Mouse (Mus musculus): ENCODE results near the gene Dvl3. TPM values are rescaled to one million over a fixed set of nuclear protein-coding genes. Genes with fewer than 3 reads are reported as not detected.
"Not testable (repeated sequence)": the region's sequence is repeated elsewhere in the genome, so short reads cannot be mapped to it uniquely, and the experiment has no call there.

Dvl3 gene
- polyA plus RNA-seq, 1 experiment from 2014 or later = 21.2 TPM

DNA sequence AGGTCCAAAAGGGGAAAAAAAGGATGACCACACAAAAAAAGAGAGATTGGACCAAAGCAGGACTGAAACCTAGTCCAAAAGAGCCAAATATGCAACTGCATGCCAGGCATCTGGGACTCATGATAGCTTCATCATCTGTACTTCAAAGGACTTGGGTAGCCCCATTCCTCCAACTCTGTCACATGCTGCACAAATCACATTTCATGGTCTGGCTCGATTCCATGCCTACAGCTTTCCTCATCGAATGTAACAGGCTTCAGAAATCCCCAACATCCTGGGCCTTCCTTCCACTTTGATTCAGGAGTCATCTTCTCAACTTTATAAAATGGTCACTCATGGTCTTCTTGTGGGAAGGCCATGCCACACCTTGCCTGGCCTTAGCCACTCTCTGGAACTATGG, 35.0 kb upstream of the Dvl3 start:
- H3K36me3 ChIP-seq = no peaks in the 10 kb centered on the region
- H3K4me1 ChIP-seq = no peaks in the 10 kb centered on the region
- H3K9ac ChIP-seq = no peak overlapping the region
- WGBS = 70% methylated on average over 2 of the region's 2 CpGs
- no peak overlapping the region for H3K27ac ChIP-seq
- no peaks in the 10 kb centered on the region for H3K9me3 ChIP-seq
- H3K27me3 ChIP-seq (replicated peaks) = no peaks in the 10 kb centered on the region
- no peak overlapping the region for H3K4me2 ChIP-seq
- no peak overlapping the region for H3K4me3 ChIP-seq (replicated peaks)
- ATAC-seq (ENCODE audit: insufficient read depth, low FRiP score, low read depth) = no peak

DNA sequence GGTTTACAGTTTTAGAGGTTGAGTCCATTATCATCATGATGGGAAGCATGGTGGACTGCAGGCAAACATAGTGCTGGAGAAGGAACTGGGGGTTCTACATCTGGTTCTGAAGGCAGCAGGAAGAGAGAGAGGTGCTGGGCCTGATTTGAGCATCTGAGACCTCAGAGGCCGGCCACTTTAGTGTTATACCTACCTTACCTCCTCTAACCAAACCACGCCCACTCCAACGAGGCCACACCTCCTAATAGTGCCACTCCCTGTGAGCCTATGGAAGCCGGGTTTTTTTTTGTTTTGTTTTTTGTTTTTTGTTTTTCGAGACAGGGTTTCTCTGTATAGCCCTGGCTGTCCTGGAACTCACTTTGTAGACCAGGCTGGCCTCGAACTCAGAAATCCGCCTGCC, 33.1 kb upstream of the Dvl3 start:
- H3K4me1 ChIP-seq; H3K4me2 ChIP-seq; H3K4me3 ChIP-seq (replicated peaks); H3K9ac ChIP-seq; ATAC-seq (ENCODE audit: insufficient read depth, low FRiP score, low read depth); H3K27me3 ChIP-seq (replicated peaks); H3K9me3 ChIP-seq; H3K36me3 ChIP-seq; H3K27ac ChIP-seq: not testable (repeated sequence)
- WGBS = 88% methylated on average over 7 of the region's 7 CpGs

DNA sequence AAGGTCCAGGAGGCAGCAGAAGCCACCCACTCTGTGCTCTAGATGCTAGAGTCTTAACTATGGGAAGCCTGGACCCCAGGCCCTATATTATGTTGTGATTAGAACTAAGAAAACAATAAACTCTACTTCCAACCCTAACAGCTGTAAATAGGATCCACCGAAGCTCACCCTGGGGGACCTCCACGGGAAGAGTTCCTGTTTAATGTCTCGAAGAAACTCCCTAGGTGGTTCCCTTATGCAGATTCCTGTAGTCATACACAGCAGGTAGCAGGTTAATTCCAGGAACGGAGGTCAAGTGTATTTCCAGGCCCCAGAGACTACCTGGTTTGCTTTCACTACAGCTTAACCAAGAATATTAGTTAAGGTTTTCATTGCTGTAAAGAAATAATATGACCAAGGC, 31.7 kb upstream of the Dvl3 start:
- Histone ChIP-seq H3K36me3 (no peaks in the 10 kb centered on the region), H3K4me2 (no peak overlapping the region), H3K4me1 (no peaks in the 10 kb centered on the region), H3K4me3 (replicated peaks) (no peak overlapping the region), H3K27ac (no peak overlapping the region), H3K27me3 (replicated peaks) (no peaks in the 10 kb centered on the region), H3K9me3 (no peaks in the 10 kb centered on the region), H3K9ac (no peak overlapping the region)
- WGBS = 51% methylated on average over 4 of the region's 4 CpGs
- ATAC-seq (ENCODE audit: insufficient read depth, low FRiP score, low read depth) = no peak

- WGBS = 68% methylated on average over 3 of the region's 3 CpGs
- no peak for ATAC-seq (ENCODE audit: insufficient read depth, low FRiP score, low read depth)
- H3K36me3 ChIP-seq = no peaks in the 10 kb centered on the region
- no peaks in the 10 kb centered on the region for H3K27me3 ChIP-seq (replicated peaks)
- H3K9ac ChIP-seq = no peak overlapping the region
- H3K4me3 ChIP-seq (replicated peaks) = no peak overlapping the region
- no peak overlapping the region for H3K27ac ChIP-seq
- no peaks in the 10 kb centered on the region for H3K4me1 ChIP-seq
- no peaks in the 10 kb centered on the region for H3K9me3 ChIP-seq
- H3K4me2 ChIP-seq = no peak overlapping the region
Measured at GRCm38 (mm10) chr16:20486048-20486447, 30.7 kb upstream of the Dvl3 start.

GRCm38 (mm10) chr16:20488151-20488550, 28.6 kb upstream of the Dvl3 start:
- Histone ChIP-seq H3K9ac (no peak overlapping the region), H3K9me3 (no peaks in the 10 kb centered on the region), H3K4me2 (no peak overlapping the region), H3K27me3 (replicated peaks) (no peaks in the 10 kb centered on the region), H3K36me3 (no peaks in the 10 kb centered on the region), H3K4me1 (no peaks in the 10 kb centered on the region), H3K27ac (no peak overlapping the region), H3K4me3 (replicated peaks) (no peak overlapping the region)
- no peak for ATAC-seq (ENCODE audit: insufficient read depth, low FRiP score, low read depth)
- WGBS = 86% methylated on average over 1 of the region's 1 CpGs

DNA sequence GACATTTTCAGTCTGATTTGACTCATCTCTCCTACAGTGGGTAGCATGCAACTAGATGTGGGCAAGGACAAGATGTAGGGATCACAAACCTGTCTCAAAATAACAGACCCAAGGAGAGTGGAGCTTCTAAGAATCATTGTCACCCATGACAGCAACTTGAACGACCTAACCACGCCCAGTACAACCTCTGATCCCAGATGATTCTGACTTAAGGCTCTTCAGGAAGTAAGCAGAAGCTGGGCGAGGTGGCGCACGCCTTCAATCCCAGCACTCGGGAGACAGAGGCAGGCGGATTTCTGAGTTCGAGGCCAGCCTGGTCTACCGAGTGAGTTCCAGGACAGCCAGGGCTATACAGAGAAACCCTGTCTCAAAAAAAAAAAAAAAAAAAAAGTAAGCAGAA, 28.0 kb upstream of the Dvl3 start:
- not testable (repeated sequence) for H3K36me3 ChIP-seq; H3K4me1 ChIP-seq; H3K4me3 ChIP-seq (replicated peaks); ATAC-seq (ENCODE audit: insufficient read depth, low FRiP score, low read depth); H3K9me3 ChIP-seq; H3K9ac ChIP-seq; H3K4me2 ChIP-seq; H3K27ac ChIP-seq; H3K27me3 ChIP-seq (replicated peaks)
- 81% methylated on average over 9 of the region's 9 CpGs for WGBS

DNA sequence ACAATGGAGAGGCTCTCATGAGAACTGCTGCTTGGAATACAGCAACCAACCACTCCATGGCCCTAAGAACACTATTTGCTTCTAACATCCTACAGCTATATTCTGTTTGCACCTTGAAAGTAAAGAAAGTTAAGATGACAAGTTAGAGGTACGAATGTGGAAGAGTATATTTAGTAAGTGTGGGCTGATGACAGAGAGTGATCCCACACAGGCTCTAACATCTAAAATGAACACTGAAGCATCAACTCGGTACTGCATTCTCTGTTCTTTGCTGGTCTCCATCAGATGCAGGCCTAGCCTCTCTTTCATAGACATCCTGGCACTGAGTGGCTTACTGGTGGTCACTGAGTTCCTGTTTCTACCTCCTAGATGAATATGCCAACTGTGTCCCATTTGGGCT, 27.5 kb upstream of the Dvl3 start:
- no peak for ATAC-seq (ENCODE audit: insufficient read depth, low FRiP score, low read depth)
- Histone ChIP-seq H3K9ac (no peak overlapping the region), H3K27me3 (replicated peaks) (no peaks in the 10 kb centered on the region), H3K36me3 (no peaks in the 10 kb centered on the region), H3K27ac (no peak overlapping the region), H3K4me2 (no peak overlapping the region), H3K4me1 (no peaks in the 10 kb centered on the region), H3K4me3 (replicated peaks) (no peak overlapping the region), H3K9me3 (no peaks in the 10 kb centered on the region)
- 90% methylated on average over 2 of the region's 2 CpGs for WGBS

DNA sequence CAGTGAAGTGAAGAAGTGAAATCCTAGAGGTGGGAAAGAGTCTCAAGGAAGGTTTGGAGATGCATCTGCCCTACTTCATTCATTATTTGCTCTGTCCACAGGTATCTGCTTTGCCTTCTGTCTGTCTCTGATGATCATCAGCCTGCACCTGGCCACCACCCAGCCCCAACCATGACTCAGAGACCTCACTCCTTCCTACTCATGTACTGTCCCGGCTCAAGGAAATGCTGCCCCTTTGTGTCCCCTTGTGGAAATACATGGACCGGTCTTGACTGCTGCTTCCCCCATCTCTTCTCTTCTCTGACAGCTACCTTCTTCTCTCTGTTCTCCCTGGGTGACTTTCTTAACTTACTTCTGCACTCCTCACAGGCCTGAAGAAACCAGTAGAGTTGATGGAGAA, 26.2 kb upstream of the Dvl3 start:
- Histone ChIP-seq H3K9ac (no peak overlapping the region), H3K27me3 (replicated peaks) (no peaks in the 10 kb centered on the region), H3K27ac (no peak overlapping the region), H3K36me3 (no peaks in the 10 kb centered on the region), H3K4me3 (replicated peaks) (no peak overlapping the region), H3K4me1 (no peaks in the 10 kb centered on the region), H3K4me2 (no peak overlapping the region), H3K9me3 (no peaks in the 10 kb centered on the region)
- 34% methylated on average over 2 of the region's 2 CpGs for WGBS
- no peak for ATAC-seq (ENCODE audit: insufficient read depth, low FRiP score, low read depth)

DNA sequence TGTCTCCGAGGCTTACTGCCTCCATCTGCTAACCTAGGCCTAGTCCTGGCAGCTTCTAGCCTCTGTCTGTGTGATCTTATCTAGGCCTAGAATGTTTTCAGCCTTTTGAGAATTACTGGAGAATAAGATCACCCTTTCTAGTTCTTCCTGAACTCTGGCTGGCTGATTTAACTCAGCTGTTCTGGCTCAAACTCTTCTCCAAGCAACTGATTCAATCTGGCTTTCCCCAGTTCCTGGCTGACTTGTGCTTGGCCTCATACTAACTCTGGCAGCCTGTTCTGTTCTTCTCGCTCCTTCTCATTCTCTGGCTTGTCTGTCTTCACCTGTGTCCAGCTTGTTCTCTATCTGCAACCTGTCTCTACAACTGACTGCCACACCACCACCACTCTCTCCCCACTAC, 25.5 kb upstream of the Dvl3 start:
- Histone ChIP-seq H3K27ac (no peak overlapping the region), H3K4me2 (no peak overlapping the region), H3K36me3 (no peaks in the 10 kb centered on the region), H3K27me3 (replicated peaks) (no peaks in the 10 kb centered on the region), H3K4me3 (replicated peaks) (no peak overlapping the region), H3K4me1 (no peaks in the 10 kb centered on the region), H3K9ac (no peak overlapping the region), H3K9me3 (no peaks in the 10 kb centered on the region)
- 61% methylated on average over 2 of the region's 2 CpGs for WGBS
- ATAC-seq (ENCODE audit: insufficient read depth, low FRiP score, low read depth) = no peak

DNA sequence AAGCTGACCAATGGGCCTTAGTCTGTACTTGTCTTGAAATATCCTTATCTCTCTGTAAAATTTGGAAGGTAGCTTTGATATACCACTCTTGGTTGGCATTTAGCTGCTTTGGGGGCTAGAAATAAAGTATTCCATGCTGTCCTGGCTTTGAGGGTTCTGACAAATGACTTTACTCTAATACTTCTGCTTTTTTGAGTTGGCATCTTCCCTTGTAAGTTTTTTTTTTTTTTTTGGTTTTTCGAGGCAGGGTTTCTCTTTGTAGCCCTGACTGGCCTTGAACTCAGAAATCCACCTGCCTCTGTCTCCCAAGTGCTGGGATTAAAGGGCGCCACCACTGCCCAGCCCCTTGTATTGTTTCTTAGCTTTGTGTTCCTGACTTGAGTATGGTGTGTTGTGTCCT, 23.3 kb upstream of the Dvl3 start:
- H3K9ac ChIP-seq = no peak overlapping the region
- H3K27me3 ChIP-seq (replicated peaks) = no peaks in the 10 kb centered on the region
- H3K4me3 ChIP-seq (replicated peaks) = no peak overlapping the region
- 62% methylated on average over 2 of the region's 2 CpGs for WGBS
- no peaks in the 10 kb centered on the region for H3K36me3 ChIP-seq
- no peak overlapping the region for H3K27ac ChIP-seq
- H3K9me3 ChIP-seq = no peaks in the 10 kb centered on the region
- H3K4me1 ChIP-seq = no peaks in the 10 kb centered on the region
- H3K4me2 ChIP-seq = no peak overlapping the region
- no peak for ATAC-seq (ENCODE audit: insufficient read depth, low FRiP score, low read depth)

GRCm38 (mm10) chr16:20496671-20497600, 19.8 kb upstream of the Dvl3 start:
- Histone ChIP-seq H3K4me1 (peaks cover 8% of the 10 kb centered on the region; the same call in 1 of the 2 replicates), H3K9ac (peak overlapping the region; percentile 9; the same call in 1 of the 2 replicates), H3K27me3 (replicated peaks) (no peaks in the 10 kb centered on the region), H3K27ac (peak overlapping the region; percentile 59), H3K36me3 (peaks cover 13% of the 10 kb centered on the region), H3K4me3 (replicated peaks) (peak overlapping the region; percentile 35), H3K4me2 (peak overlapping the region; percentile 61), H3K9me3 (no peaks in the 10 kb centered on the region)
- 0 out of 2 replicates have a peak, but pooled peaks have one; percentile 20 for ATAC-seq (ENCODE audit: insufficient read depth, low FRiP score, low read depth)
- 17% methylated on average over 25 of the region's 25 CpGs for WGBS

DNA sequence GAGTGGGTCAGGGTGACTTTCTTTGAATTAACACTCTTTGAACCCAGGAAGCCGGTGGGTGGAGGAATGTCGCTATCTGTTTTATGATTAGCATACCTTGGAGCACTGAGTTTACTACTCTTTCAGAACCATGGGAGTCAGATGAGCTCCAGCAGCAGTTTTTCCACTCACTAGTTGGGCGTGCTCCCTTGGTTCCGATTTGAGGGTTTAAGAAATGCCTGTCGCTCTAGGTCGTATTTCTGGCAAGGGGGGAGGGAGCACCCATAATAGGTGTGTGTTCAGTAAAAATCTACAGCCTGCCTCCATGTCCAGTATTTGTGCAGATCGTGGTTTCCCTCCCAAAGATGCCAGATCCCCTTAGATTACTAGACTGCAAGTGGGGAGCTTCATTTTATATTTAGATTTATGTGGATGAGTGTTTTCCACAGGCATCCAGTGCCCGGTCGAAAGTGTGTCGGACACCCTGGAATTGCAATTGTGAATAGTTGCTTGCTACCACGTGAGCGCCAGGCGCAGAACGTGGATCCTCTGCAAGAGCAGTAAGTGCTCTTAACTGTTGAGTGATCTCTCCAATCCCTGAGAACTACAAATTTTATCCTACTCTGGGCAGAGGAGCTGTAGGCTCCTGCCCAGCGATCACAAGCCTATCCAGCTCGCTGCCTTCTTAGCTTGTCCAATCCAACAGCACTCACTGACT, 18.7 kb upstream of the Dvl3 start:
- H3K9me3 ChIP-seq = no peaks in the 10 kb centered on the region
- peak overlapping the region; percentile 70 for H3K27ac ChIP-seq
- no peak for ATAC-seq (ENCODE audit: insufficient read depth, low FRiP score, low read depth)
- peaks cover 25% of the 10 kb centered on the region for H3K36me3 ChIP-seq
- H3K27me3 ChIP-seq (replicated peaks) = no peaks in the 10 kb centered on the region
- H3K4me3 ChIP-seq (replicated peaks) = peak overlapping the region; percentile 99
- peak overlapping the region; percentile 81 for H3K4me2 ChIP-seq
- peaks cover 8% of the 10 kb centered on the region; the same call in 1 of the 2 replicates for H3K4me1 ChIP-seq
- 11% methylated on average over 16 of the region's 16 CpGs for WGBS
- 0 out of 2 replicates have a peak overlapping the region, but pooled peaks have one; percentile 17 for H3K9ac ChIP-seq
